Mouse (Mus musculus) retina, adult 2 months (tissue): Measurements from ENCODE around the gene Trabd2b.
A peak's percentile ranks its signal among the peaks of the same experiment; 100 is the strongest.

Experiments used
- DNase-seq: peaks from one replicate; pipeline ENCODE4 v3.0.0-alpha.2; 2012; ENCODE audit warnings: low read depth, low spot score

Trabd2b gene

DNA sequence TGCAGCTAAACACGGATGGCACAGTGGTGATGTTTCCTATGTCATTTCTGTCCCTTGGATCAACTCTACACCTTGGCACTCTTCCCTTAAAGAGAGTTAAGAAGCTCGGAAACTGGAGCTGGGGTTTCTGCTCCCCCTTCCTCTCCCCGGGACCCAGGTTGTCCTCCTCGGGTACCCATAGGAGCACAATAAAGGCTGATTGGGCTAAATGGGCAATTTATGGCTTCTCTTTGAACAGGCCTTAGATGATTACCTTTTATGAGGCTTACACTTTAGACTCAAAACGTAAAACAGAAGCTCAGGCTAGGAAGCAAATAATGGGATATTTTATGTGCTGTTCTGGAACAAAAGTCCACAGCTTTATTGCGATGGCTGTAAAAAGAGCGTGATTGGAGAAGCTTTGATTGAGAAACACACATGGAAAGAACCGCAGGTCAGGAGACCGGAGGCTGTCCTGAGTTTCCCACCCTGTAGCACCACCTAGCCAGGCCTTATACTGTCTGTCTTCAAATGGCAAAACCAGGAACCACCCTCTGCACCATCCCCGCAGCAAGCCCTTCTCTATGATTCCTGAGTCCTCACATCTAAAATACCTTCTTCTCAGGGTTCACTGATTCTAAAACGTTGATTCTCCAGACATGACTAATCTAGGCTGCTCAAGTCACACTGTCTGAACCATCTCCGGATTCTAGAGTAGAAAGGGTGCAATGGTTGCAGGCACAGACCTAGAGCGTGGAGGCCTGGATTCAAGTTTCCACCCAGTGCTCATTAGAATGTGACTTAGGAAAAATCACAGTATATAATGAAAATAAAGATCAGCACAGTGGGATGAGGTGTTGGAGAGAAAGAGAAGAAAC lies 240.5 kb downstream of the Trabd2b start:
- no peak for DNase-seq

DNA sequence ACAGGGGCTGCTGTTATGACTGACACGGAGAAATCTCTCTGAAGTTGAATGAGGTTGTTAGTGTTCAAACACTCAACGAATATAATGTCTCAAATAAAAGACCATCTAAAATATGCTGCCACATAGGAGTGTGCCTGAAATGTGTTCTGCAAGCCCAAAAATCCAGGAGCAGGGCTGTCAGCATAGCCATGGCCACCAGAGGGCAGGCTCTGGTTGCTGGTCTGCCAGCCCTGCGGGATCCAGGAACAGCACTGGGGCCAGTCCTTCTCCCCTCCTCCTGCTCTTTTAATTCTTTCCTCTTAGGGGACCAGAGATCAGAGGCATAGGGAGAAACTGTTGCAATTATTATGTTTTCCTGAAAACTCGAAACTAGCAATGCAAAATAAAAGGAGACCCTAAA lies 241.2 kb downstream of the Trabd2b start:
- peak; percentile 13 for DNase-seq

DNA sequence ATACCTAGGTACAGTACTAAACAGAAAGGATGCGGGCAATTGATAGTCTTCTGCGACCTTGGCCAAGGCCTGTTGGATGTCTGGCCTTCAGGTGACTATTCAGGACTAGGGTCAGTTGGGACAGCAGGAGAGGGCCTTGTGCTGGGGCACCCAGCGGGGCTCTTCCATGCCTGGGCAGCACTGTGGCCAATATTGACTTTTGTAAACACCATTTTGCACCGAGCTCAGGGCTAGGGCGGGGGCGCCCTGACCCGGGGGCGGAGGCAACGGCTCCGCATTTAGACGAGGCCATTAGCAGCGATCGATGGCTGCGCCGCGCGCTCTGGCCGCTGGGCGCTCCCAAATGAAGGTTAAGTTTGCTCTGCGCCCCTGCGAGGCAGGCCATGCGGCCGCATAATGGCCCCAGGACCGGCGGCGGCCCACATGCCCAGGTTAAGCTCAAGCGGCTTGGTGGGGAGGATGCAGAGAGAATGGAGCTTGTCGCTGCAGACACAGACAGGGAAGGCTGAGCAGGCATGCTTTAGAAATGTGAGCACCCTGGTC lies 242.1 kb downstream of the Trabd2b start:
- DNase-seq: no peak

- DNase-seq: no peak
Measured at GRCm38 (mm10) chr4:114650551-114650950, 244.0 kb downstream of the Trabd2b start.

DNA sequence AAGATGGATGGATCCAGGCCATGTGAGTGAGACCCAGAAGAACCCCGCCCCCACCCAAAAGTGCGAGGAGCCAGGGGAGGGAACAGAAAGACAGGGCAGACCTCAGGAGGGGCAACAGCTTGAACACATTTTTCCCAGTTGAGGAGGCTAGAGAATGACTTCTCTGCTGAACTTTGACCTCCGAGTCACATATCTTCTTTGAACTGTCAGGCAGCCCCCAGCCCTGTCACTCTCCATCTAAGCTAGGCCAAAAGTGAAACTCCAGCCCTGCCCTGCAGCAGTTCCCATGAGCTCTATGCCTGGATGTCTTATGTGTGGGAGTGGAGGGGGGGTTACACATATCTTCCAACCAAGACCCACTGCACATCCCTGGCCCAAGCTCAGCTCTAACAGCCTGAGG lies 244.5 kb downstream of the Trabd2b start:
- no peak for DNase-seq

GRCm38 (mm10) chr4:114651606-114652005 lies 245.1 kb downstream of the Trabd2b start:
- no peak for DNase-seq

DNA sequence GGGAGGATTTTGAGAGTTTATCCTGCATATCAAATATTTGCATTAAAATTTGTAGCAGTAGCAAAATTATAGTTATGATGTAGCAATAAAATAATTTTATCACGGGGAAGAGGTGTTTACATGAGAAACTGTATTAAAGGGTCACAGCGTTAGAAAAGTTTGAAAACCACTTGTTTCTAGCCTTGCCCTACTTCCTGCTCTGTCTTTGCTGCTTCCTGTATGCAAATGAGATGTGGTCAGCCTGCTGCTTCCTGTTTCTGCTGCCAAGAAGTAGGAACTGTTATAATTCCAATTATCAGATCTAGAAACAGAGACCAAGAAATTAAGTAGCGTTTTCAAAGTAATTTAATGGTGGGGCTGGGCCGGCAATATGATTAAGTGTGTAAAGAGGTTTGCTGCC lies 245.9 kb downstream of the Trabd2b start:
- no peak for DNase-seq

GRCm38 (mm10) chr4:114657933-114658332 lies 251.4 kb downstream of the Trabd2b start:
- DNase-seq: no peak

- DNase-seq: no peak
Measured at GRCm38 (mm10) chr4:114659876-114660275, 253.4 kb downstream of the Trabd2b start.

DNA sequence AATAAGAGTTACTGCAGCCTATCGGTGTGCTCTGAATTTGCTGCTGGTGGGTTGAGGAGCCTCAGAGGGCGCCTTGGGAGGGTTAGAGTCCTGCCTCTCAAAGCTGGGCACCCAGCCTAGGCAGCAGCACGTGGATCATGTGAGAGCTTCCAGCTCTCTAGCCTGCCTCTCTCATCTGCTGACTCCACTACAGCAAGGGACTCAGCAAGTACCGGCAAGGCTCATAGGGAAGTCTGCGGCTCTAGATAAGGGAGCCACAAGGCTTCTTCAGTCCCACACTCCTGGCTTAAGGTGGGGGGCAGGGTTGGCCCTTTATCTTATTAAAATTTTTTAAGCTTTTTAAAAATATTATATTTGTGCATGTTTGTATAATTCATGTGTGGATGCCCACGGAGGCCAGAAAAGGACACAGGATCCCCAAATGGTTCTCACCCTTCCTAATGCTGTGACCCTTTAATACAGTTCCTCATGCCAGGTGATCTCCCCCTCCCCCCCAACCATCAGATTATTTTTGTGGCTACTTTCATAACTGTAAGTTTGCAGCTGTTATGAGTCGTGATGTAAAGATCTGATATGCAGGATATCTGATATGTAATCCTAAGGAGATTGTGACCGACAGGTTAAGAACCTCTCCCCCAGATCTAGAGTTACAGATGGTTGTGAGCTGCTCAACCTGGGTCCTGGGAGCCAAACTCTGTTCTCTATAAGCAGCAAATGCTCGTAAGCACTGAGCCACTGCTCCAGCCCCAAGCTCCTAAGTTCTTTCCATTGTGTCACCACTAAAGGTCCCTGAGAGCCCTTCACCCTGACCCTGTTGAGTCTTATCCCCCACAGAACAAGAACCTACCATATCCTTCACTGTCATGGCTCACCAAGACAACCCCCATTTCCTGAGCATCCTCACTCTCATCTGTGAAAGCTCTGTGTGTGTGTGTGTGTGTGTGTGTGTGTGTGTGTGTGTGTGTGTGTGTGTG lies 257.8 kb downstream of the Trabd2b start:
- no peak for DNase-seq
